Mouse (Mus musculus) midbrain, embryonic 15.5 days (tissue): ENCODE results near the gene H13. TPM values are rescaled to one million over a fixed set of nuclear protein-coding genes. Genes with fewer than 3 reads are reported as not detected.
"Not testable (repeated sequence)": the region's sequence is repeated elsewhere in the genome, so short reads cannot be mapped to it uniquely, and the experiment has no call there.

Source experiments
- ATAC-seq: fragments of 200-750 bp; cut with Nextera tagmentation; replicated peaks from 2 replicates; pipeline ENCODE4 v1.8.0; 2017; ENCODE audit warnings: moderate TSS enrichment
- H3K27ac ChIP-seq: fragments of 300-500 bp; sonication (generic); 2 replicates; pipeline ENCODE4 v1.5.1; 2015; ENCODE audit warnings: mild to moderate bottlenecking, inconsistent platforms
- H3K27me3 ChIP-seq: fragments of 300-500 bp; sonication (generic); replicated peaks from 2 replicates; pipeline ENCODE4 v1.6.1; 2015; ENCODE audit warnings: inconsistent platforms
- H3K36me3 ChIP-seq: fragments of 300-500 bp; sonication (generic); replicated peaks from 2 replicates; pipeline ENCODE4 v1.6.1; 2015; ENCODE audit warnings: inconsistent platforms
- H3K4me1 ChIP-seq: fragments of 300-500 bp; sonication (generic); 2 replicates; pipeline ENCODE4 v1.6.1; 2015; ENCODE audit warnings: inconsistent platforms
- H3K4me2 ChIP-seq: fragments of 300-500 bp; sonication (generic); 2 replicates; pipeline ENCODE4 v1.6.1; 2015; ENCODE audit warnings: inconsistent platforms, mild to moderate bottlenecking, moderate library complexity
- H3K4me3 ChIP-seq: fragments of 300-500 bp; sonication (generic); 2 replicates; pipeline ENCODE4 v1.5.1; 2015; ENCODE audit warnings: mild to moderate bottlenecking, inconsistent platforms
- H3K9ac ChIP-seq: fragments of 300-500 bp; sonication (generic); 2 replicates; pipeline ENCODE4 v1.6.1; 2015; ENCODE audit warnings: mild to moderate bottlenecking, inconsistent platforms
- H3K9me3 ChIP-seq: fragments of 300-500 bp; sonication (generic); 2 replicates; pipeline ENCODE4 v1.6.1; 2016; ENCODE audit warnings: inconsistent platforms
- WGBS: fragments of 180-500 bp; shearing (Covaris S2); methylation state at CpG from one replicate; pipeline ENCODE4 v1.1.7; 2015; ENCODE audit warnings: mixed read lengths; 5-methylcytosine and 5-hydroxymethylcytosine counted together
- polyA plus RNA-seq: library from polyadenylated mRNA; unstranded; fragments of >200 nt; fragmentation: Nextera tagmentation; extraction: Ambion mirVana; gene quantifications from 2 replicates; pipeline ENCODE4 v1.2.1, GENCODE M21; 2015

H13 gene
- polyA plus RNA-seq, 1 experiment from 2014 or later: 186 TPM

GRCm38 (mm10) chr2:152636246-152637005, 32.8 kb upstream of the H13 start:
- Histone ChIP-seq H3K4me2 (no peak overlapping the region), H3K9me3 (no peaks in the 10 kb centered on the region), H3K4me3 (no peak overlapping the region), H3K27me3 (no peaks in the 10 kb centered on the region), H3K27ac (no peak overlapping the region), H3K9ac (no peak overlapping the region), H3K4me1 (peaks cover 12% of the 10 kb centered on the region; the same call in 1 of the 2 replicates), H3K36me3 (no peaks in the 10 kb centered on the region)
- 78% methylated on average over 23 of the region's 23 CpGs for WGBS
- no peak for ATAC-seq

GRCm38 (mm10) chr2:152637006-152637322, 32.3 kb upstream of the H13 start:
- H3K27me3 ChIP-seq: no peaks in the 10 kb centered on the region
- H3K9me3 ChIP-seq: no peaks in the 10 kb centered on the region
- H3K4me1 ChIP-seq: peaks cover 12% of the 10 kb centered on the region; the same call in 1 of the 2 replicates
- no peak overlapping the region for H3K4me3 ChIP-seq
- no peak overlapping the region for H3K4me2 ChIP-seq
- no peaks in the 10 kb centered on the region for H3K36me3 ChIP-seq
- ATAC-seq: no peak
- 90% methylated on average over 6 of the region's 6 CpGs for WGBS
- H3K9ac ChIP-seq: no peak overlapping the region
- H3K27ac ChIP-seq: no peak overlapping the region

- Histone ChIP-seq H3K9me3 (no peaks in the 10 kb centered on the region), H3K27ac (no peak overlapping the region), H3K36me3 (no peaks in the 10 kb centered on the region), H3K9ac (no peak overlapping the region), H3K27me3 (no peaks in the 10 kb centered on the region), H3K4me1 (peaks cover 12% of the 10 kb centered on the region; the same call in 1 of the 2 replicates), H3K4me3 (no peak overlapping the region), H3K4me2 (no peak overlapping the region)
- WGBS: 89% methylated on average over 4 of the region's 4 CpGs
- ATAC-seq: no peak
Measured at GRCm38 (mm10) chr2:152637381-152637780, 31.9 kb upstream of the H13 start.

- no peak overlapping the region for H3K27ac ChIP-seq
- ATAC-seq: no peak
- H3K4me1 ChIP-seq: peaks cover 7% of the 10 kb centered on the region; the same call in 1 of the 2 replicates
Measured at GRCm38 (mm10) chr2:152638865-152639264, 30.4 kb upstream of the H13 start.

GRCm38 (mm10) chr2:152639406-152640113, 29.7 kb upstream of the H13 start:
- Histone ChIP-seq H3K4me2 (no peak overlapping the region), H3K27ac (no peak overlapping the region), H3K9ac (no peak overlapping the region), H3K4me3 (no peak overlapping the region), H3K9me3 (no peaks in the 10 kb centered on the region), H3K27me3 (no peaks in the 10 kb centered on the region), H3K4me1 (peaks cover 7% of the 10 kb centered on the region; the same call in 1 of the 2 replicates), H3K36me3 (no peaks in the 10 kb centered on the region)
- WGBS: 9% methylated on average over 11 of the region's 11 CpGs
- no peak for ATAC-seq

More at GRCm38 (mm10) chr2:152638865-152639264, 30.4 kb upstream of the H13 start:
- Histone ChIP-seq H3K9ac (no peak overlapping the region), H3K4me2 (no peak overlapping the region), H3K9me3 (no peaks in the 10 kb centered on the region), H3K36me3 (no peaks in the 10 kb centered on the region), H3K4me3 (no peak overlapping the region), H3K27me3 (no peaks in the 10 kb centered on the region)
- WGBS: 61% methylated on average over 6 of the region's 6 CpGs

GRCm38 (mm10) chr2:152652901-152653620, 16.2 kb upstream of the H13 start:
- Histone ChIP-seq H3K4me1 (peaks cover 29% of the 10 kb centered on the region), H3K4me3 (no peak overlapping the region), H3K36me3 (no peaks in the 10 kb centered on the region), H3K9me3 (no peaks in the 10 kb centered on the region), H3K27ac (peak overlapping the region; percentile 95; the same call in 1 of the 2 replicates), H3K9ac (no peak overlapping the region), H3K4me2 (no peak overlapping the region), H3K27me3 (no peaks in the 10 kb centered on the region)
- WGBS: 79% methylated on average over 10 of the region's 10 CpGs
- no peak for ATAC-seq

GRCm38 (mm10) chr2:152653874-152654715, 15.2 kb upstream of the H13 start:
- Histone ChIP-seq H3K36me3 (no peaks in the 10 kb centered on the region), H3K27me3 (no peaks in the 10 kb centered on the region), H3K4me3 (peak overlapping the region; percentile 16; the same call in 1 of the 2 replicates), H3K9ac (peak overlapping the region; percentile 35; the same call in 1 of the 2 replicates), H3K4me2 (peak overlapping the region; percentile 46), H3K9me3 (no peaks in the 10 kb centered on the region), H3K27ac (peak overlapping the region; percentile 95), H3K4me1 (peaks cover 29% of the 10 kb centered on the region)
- peak; percentile 96 for ATAC-seq
- WGBS: 26% methylated on average over 14 of the region's 14 CpGs

- no peak for ATAC-seq
- Histone ChIP-seq H3K9ac (no peak overlapping the region), H3K27me3 (no peaks in the 10 kb centered on the region), H3K27ac (no peak overlapping the region), H3K4me3 (no peak overlapping the region), H3K36me3 (no peaks in the 10 kb centered on the region), H3K4me2 (no peak overlapping the region), H3K9me3 (no peaks in the 10 kb centered on the region), H3K4me1 (peaks cover 29% of the 10 kb centered on the region)
- 68% methylated on average over 10 of the region's 10 CpGs for WGBS
Measured at GRCm38 (mm10) chr2:152657398-152657797, 11.9 kb upstream of the H13 start.

GRCm38 (mm10) chr2:152661163-152661562, 8.1 kb upstream of the H13 start:
- Histone ChIP-seq H3K27me3 (no peaks in the 10 kb centered on the region), H3K4me2 (no peak overlapping the region), H3K27ac (no peak overlapping the region), H3K36me3 (no peaks in the 10 kb centered on the region), H3K4me1 (no peaks in the 10 kb centered on the region), H3K9ac (no peak overlapping the region), H3K4me3 (no peak overlapping the region), H3K9me3 (no peaks in the 10 kb centered on the region)
- no peak for ATAC-seq
- WGBS: 79% methylated on average over 6 of the region's 6 CpGs

- not testable (repeated sequence) for H3K4me3 ChIP-seq, ATAC-seq, H3K36me3 ChIP-seq, H3K9ac ChIP-seq, H3K27me3 ChIP-seq, H3K9me3 ChIP-seq, H3K27ac ChIP-seq, H3K4me2 ChIP-seq
- 86% methylated on average over 3 of the region's 3 CpGs for WGBS
- peaks cover 11% of the 10 kb centered on the region for H3K4me1 ChIP-seq
Measured at GRCm38 (mm10) chr2:152666191-152666590, 3.1 kb upstream of the H13 start.

GRCm38 (mm10) chr2:152669639-152670484, 601 bp downstream of the H13 start:
- WGBS: under 1% methylated on average over 45 of the region's 46 CpGs
- peak overlapping the region; percentile 94 for H3K4me2 ChIP-seq
- ATAC-seq: peak; percentile 86

More at GRCm38 (mm10) chr2:152669639-152670484, 601 bp downstream of the H13 start:
- Histone ChIP-seq H3K27me3 (no peaks in the 10 kb centered on the region), H3K4me3 (peak overlapping the region; percentile 93), H3K4me1 (peaks cover 43% of the 10 kb centered on the region), H3K9ac (peak overlapping the region; percentile 87), H3K27ac (peak overlapping the region; percentile 96), H3K9me3 (no peaks in the 10 kb centered on the region), H3K36me3 (no peaks in the 10 kb centered on the region)
